Mouse (Mus musculus): Measurements from ENCODE around the gene Cbfb. TPM values are rescaled to one million over a fixed set of nuclear protein-coding genes. Genes with fewer than 3 reads are reported as not detected.

Cbfb gene
- polyA plus RNA-seq, 1 experiment from 2014 or later = 33.0 TPM

Other genes with a start within 250 kb of the Cbfb start
- gene Ces2e, start 244.4 kb upstream of the Cbfb start, polyA plus RNA-seq (2015; fragmentation: Nextera tagmentation; extraction: Ambion mirVana) = not detected in 2 replicates
- gene Ces2f, start 223.3 kb upstream of the Cbfb start, polyA plus RNA-seq (2015; fragmentation: Nextera tagmentation; extraction: Ambion mirVana) = not detected in 2 replicates
- not detected in 2 replicates for gene Ces2g, start 209.0 kb upstream of the Cbfb start, polyA plus RNA-seq (2015; fragmentation: Nextera tagmentation; extraction: Ambion mirVana)
- not detected in 2 replicates for gene Ces2h, start 169.8 kb upstream of the Cbfb start, polyA plus RNA-seq (2015; fragmentation: Nextera tagmentation; extraction: Ambion mirVana)
- not detected in 2 replicates for gene Ces3a, start 122.1 kb upstream of the Cbfb start, polyA plus RNA-seq (2015; fragmentation: Nextera tagmentation; extraction: Ambion mirVana)
- not detected in 2 replicates for gene Ces3b, start 86.9 kb upstream of the Cbfb start, polyA plus RNA-seq (2015; fragmentation: Nextera tagmentation; extraction: Ambion mirVana)
- gene Ces4a, start 38.9 kb upstream of the Cbfb start, polyA plus RNA-seq (2015; fragmentation: Nextera tagmentation; extraction: Ambion mirVana) = not detected in 2 replicates
- 27.4 and 29.5 TPM in 2 replicates for gene D230025D16Rik, start 54.5 kb downstream of the Cbfb start, polyA plus RNA-seq (2015; fragmentation: Nextera tagmentation; extraction: Ambion mirVana)
- gene B3gnt9, start 84.5 kb downstream of the Cbfb start, polyA plus RNA-seq (2015; fragmentation: Nextera tagmentation; extraction: Ambion mirVana) = 6.2 and 6.7 TPM in 2 replicates
- 19.9 and 21.1 TPM in 2 replicates for gene Tradd, start 93.9 kb downstream of the Cbfb start, polyA plus RNA-seq (2015; fragmentation: Nextera tagmentation; extraction: Ambion mirVana)
- gene Fbxl8, start 94.0 kb downstream of the Cbfb start, polyA plus RNA-seq (2015; fragmentation: Nextera tagmentation; extraction: Ambion mirVana) = 1.1 and 1.2 TPM in 2 replicates
- 0.27 and 0.44 TPM in 2 replicates for gene Hsf4, start 99.1 kb downstream of the Cbfb start, polyA plus RNA-seq (2015; fragmentation: Nextera tagmentation; extraction: Ambion mirVana)
- 3.9 and 4.5 TPM in 2 replicates for gene Nol3, start 105.5 kb downstream of the Cbfb start, polyA plus RNA-seq (2015; fragmentation: Nextera tagmentation; extraction: Ambion mirVana)
- 114 and 119 TPM in 2 replicates for gene 4931428F04Rik, start 119.2 kb downstream of the Cbfb start, polyA plus RNA-seq (2015; fragmentation: Nextera tagmentation; extraction: Ambion mirVana)
- 14.3 and 14.6 TPM in 2 replicates for gene Exoc3l, start 125.4 kb downstream of the Cbfb start, polyA plus RNA-seq (2015; fragmentation: Nextera tagmentation; extraction: Ambion mirVana)
- 45.6 and 47.0 TPM in 2 replicates for gene E2f4, start 127.0 kb downstream of the Cbfb start, polyA plus RNA-seq (2015; fragmentation: Nextera tagmentation; extraction: Ambion mirVana)
- 1.5 and 1.6 TPM in 2 replicates for gene Elmo3, start 134.9 kb downstream of the Cbfb start, polyA plus RNA-seq (2015; fragmentation: Nextera tagmentation; extraction: Ambion mirVana)
- gene Lrrc29, start 155.6 kb downstream of the Cbfb start, polyA plus RNA-seq (2015; fragmentation: Nextera tagmentation; extraction: Ambion mirVana) = 0.82 and 1.4 TPM in 2 replicates
- 133 and 136 TPM in 2 replicates for gene Tmem208, start 155.7 kb downstream of the Cbfb start, polyA plus RNA-seq (2015; fragmentation: Nextera tagmentation; extraction: Ambion mirVana)
- 0.74 and 0.76 TPM in 2 replicates for gene Fhod1, start 177.3 kb downstream of the Cbfb start, polyA plus RNA-seq (2015; fragmentation: Nextera tagmentation; extraction: Ambion mirVana)
- gene Slc9a5, start 178.2 kb downstream of the Cbfb start, polyA plus RNA-seq (2015; fragmentation: Nextera tagmentation; extraction: Ambion mirVana) = 7.3 and 7.4 TPM in 2 replicates
- gene Plekhg4, start 202.6 kb downstream of the Cbfb start, polyA plus RNA-seq (2015; fragmentation: Nextera tagmentation; extraction: Ambion mirVana) = 1.6 and 1.9 TPM in 2 replicates
- not detected in 2 replicates for gene Kctd19, start 242.8 kb downstream of the Cbfb start, polyA plus RNA-seq (2015; fragmentation: Nextera tagmentation; extraction: Ambion mirVana)
- 1.1 and 1.7 TPM in 2 replicates for gene Lrrc36, start 242.9 kb downstream of the Cbfb start, polyA plus RNA-seq (2015; fragmentation: Nextera tagmentation; extraction: Ambion mirVana)